Mouse (Mus musculus) hematopoietic multipotent progenitor cell, adult 10-12 weeks (in vitro differentiated cells): ENCODE results near the gene Krtap29-1. TPM values are rescaled to one million over a fixed set of nuclear protein-coding genes. Genes with fewer than 3 reads are reported as not detected.

Source experiments
- polyA plus RNA-seq: library from polyadenylated mRNA; stranded (reverse); fragments of >175 nt; gene quantifications from 2 replicates; pipeline ENCODE4 v1.2.3, GENCODE M21; 2012; ENCODE audit warnings: low replicate concordance

Gene Krtap29-1
- polyA plus RNA-seq, result not detected in 2 replicates

GRCm38 (mm10) chr11:99978953-99979352 is at the start of gene Krtap29-1:
Krtap29-1 (minus strand) TSS chr11:99979053.

GRCm38 (mm10) chr11:100016112-100016511 is 37.3 kb upstream of the Krtap29-1 start, which contains the start of gene Krt33a:
Krt33a (minus strand) TSS chr11:100016212.

GRCm38 (mm10) chr11:99993620-99994383 is 14.9 kb upstream of the Krtap29-1 start, which contains the start of gene Krtap17-1:
Krtap17-1 (minus strand) TSS chr11:99993994.

GRCm38 (mm10) chr11:99986180-99986647 is 7.4 kb upstream of the Krtap29-1 start, which contains the start of gene Krtap16-1:
Krtap16-1 (minus strand) TSS chr11:99986597.

GRCm38 (mm10) chr11:99948175-99948574 is 30.7 kb downstream of the Krtap29-1 start, which contains the start of gene Krtap9-5:
Krtap9-5 (plus strand) TSS chr11:99948475.

GRCm38 (mm10) chr11:99935991-99936390 is 42.9 kb downstream of the Krtap29-1 start, which contains the start of gene Krtap31-2:
Krtap31-2 (plus strand) TSS chr11:99936291.

Other genes starting within 250 kb of the Krtap29-1 start
- gene Gm14180, start 244.8 kb downstream of the Krtap29-1 start, polyA plus RNA-seq, result not detected in 2 replicates
- gene Gm11595, start 206.1 kb downstream of the Krtap29-1 start, polyA plus RNA-seq, result not detected in 2 replicates
- gene Krtap4-8, start 198.3 kb downstream of the Krtap29-1 start, polyA plus RNA-seq, result not detected in 2 replicates
- gene Krtap4-9, start 193.9 kb downstream of the Krtap29-1 start, polyA plus RNA-seq, result not detected in 2 replicates
- not detected in 2 replicates for gene Gm11596, start 185.6 kb downstream of the Krtap29-1 start, polyA plus RNA-seq
- not detected in 2 replicates for gene Gm11569, start 180.1 kb downstream of the Krtap29-1 start, polyA plus RNA-seq
- gene Gm11554, start 174.6 kb downstream of the Krtap29-1 start, polyA plus RNA-seq, result not detected in 2 replicates
- gene Krtap4-13, start 169.2 kb downstream of the Krtap29-1 start, polyA plus RNA-seq, result not detected in 2 replicates
- gene Gm11564, start 163.4 kb downstream of the Krtap29-1 start, polyA plus RNA-seq, result not detected in 2 replicates
- gene 2300003K06Rik, start 141.0 kb downstream of the Krtap29-1 start, polyA plus RNA-seq, result not detected in 2 replicates
- not detected in 2 replicates for gene Krtap4-16, start 127.4 kb downstream of the Krtap29-1 start, polyA plus RNA-seq
- not detected in 2 replicates for gene Gm11568, start 121.1 kb downstream of the Krtap29-1 start, polyA plus RNA-seq
- not detected in 2 replicates for gene Gm11559, start 114.6 kb downstream of the Krtap29-1 start, polyA plus RNA-seq
- not detected in 2 replicates for gene Krtap9-1, start 105.7 kb downstream of the Krtap29-1 start, polyA plus RNA-seq
- gene Gm11567, start 99.9 kb downstream of the Krtap29-1 start, polyA plus RNA-seq, result not detected in 2 replicates
- gene Krtap31-1, start 71.1 kb downstream of the Krtap29-1 start, polyA plus RNA-seq, result not detected in 2 replicates
- not detected in 2 replicates for gene Gm11565, start 64.3 kb downstream of the Krtap29-1 start, polyA plus RNA-seq
- not detected in 2 replicates for gene Krtap31-2, start 42.8 kb downstream of the Krtap29-1 start, polyA plus RNA-seq
- gene Krtap9-5, start 30.6 kb downstream of the Krtap29-1 start, polyA plus RNA-seq, result not detected in 2 replicates
- not detected in 2 replicates for gene Krtap16-1, start 7.5 kb upstream of the Krtap29-1 start, polyA plus RNA-seq
- not detected in 2 replicates for gene Krtap17-1, start 14.9 kb upstream of the Krtap29-1 start, polyA plus RNA-seq
- gene Krt33a, start 37.2 kb upstream of the Krtap29-1 start, polyA plus RNA-seq, result not detected in 2 replicates
- gene Krt33b, start 50.8 kb upstream of the Krtap29-1 start, polyA plus RNA-seq, result not detected in 2 replicates
- gene Krt34, start 62.5 kb upstream of the Krtap29-1 start, polyA plus RNA-seq, result not detected in 2 replicates
- not detected in 2 replicates for gene Krt31, start 71.5 kb upstream of the Krtap29-1 start, polyA plus RNA-seq
- not detected in 2 replicates for gene Krt32, start 109.2 kb upstream of the Krtap29-1 start, polyA plus RNA-seq
- gene Krt35, start 117.2 kb upstream of the Krtap29-1 start, polyA plus RNA-seq, result 0.13 TPM in 1 of 2 replicates, not detected in the other
- not detected in 2 replicates for gene Krt36, start 126.6 kb upstream of the Krtap29-1 start, polyA plus RNA-seq
- gene Krt13, start 142.5 kb upstream of the Krtap29-1 start, polyA plus RNA-seq, result 0.33 TPM in 1 of 2 replicates, not detected in the other
- not detected in 2 replicates for gene Krt15, start 156.9 kb upstream of the Krtap29-1 start, polyA plus RNA-seq
- gene Krt19, start 169.6 kb upstream of the Krtap29-1 start, polyA plus RNA-seq, result 0.12 and 0.14 TPM in 2 replicates
- gene Krt9, start 214.2 kb upstream of the Krtap29-1 start, polyA plus RNA-seq, result not detected in 2 replicates
- not detected in 2 replicates for gene Krt14, start 228.5 kb upstream of the Krtap29-1 start, polyA plus RNA-seq